Comparison of ENCODE assay signal across 12 mouse cellular contexts in the genomic region with DNA sequence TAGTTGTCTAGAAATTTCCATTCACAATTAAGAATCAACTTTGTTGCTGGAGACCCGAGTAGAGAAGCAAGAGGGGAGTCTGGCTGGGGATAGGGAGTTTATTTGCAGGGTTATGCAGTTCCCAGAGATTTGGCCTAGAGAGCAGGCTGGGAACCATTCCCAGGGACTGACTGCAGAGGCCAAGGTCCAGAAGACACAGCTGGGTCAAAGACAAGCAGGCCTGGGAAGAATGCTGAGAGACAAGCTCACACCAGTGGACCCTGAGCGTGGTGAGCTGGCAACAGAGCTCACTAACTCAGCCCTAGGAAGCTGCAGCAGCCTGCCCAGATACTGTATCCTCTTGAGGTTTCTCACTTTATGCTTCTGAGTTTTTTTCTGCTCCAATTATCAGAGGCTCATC.
DNase-seq lines count a peak whose midpoint lies in the region; ATAC-seq and TF ChIP-seq lines count a peak whose summit lies in the region.
"Had no signal": no experiment of that assay in that cellular context is flagged by ENCODE, and none has a peak within 500 bp of the region (broad histone marks: within the 10 kb centered on the region; RNA-seq: fewer than 3 reads in every experiment).

No protein-coding gene starts in this region.

- WGBS in lung, adult 2 months = 54% methylated on average over 2 of the region's 2 CpGs
- 75% methylated on average over 2 of the region's 2 CpGs for WGBS in midbrain, postnatal 0 days

- no peaks in the 10 kb centered on the region for H3K4me1 ChIP-seq in lung, adult 2 months (ENCODE audit: control insufficient read depth, insufficient read depth, low read length)
- no peaks in the 10 kb centered on the region for H3K4me1 ChIP-seq in midbrain, postnatal 0 days (ENCODE audit: insufficient read depth, low read length)
- H3K4me1 ChIP-seq: embryonic facial prominence, embryonic 13.5 days; neural tube, embryonic 12.5 days had no signal

- no peak for TF ChIP-seq CTCF in lung, adult 2 months (IDR thresholded peaks at IDR 0.05; ENCODE audit: insufficient read depth, low read length)
- TF ChIP-seq CTCF in midbrain, postnatal 0 days (IDR thresholded peaks at IDR 0.05) = no peak

- no peak for TF ChIP-seq POLR2A in lung, adult 2 months (IDR thresholded peaks at IDR 0.05; ENCODE audit: borderline replicate concordance, extremely low read depth, low read depth, low read length)

- DNase-seq in adrenal gland, adult (ENCODE audit: inconsistent age in 2 of 2, low spot score in 1 of 2) = peak; percentile 8 to 79
- DNase-seq in adrenal gland, postnatal 4 days (ENCODE audit: low spot score in 2 of 2) = no peak
- peak; percentile 32 for DNase-seq in lung, postnatal 14 days
- no peak for DNase-seq in lung, adult 2 months
- DNase-seq in kidney, adult 9 months = peak; percentile 79
- DNase-seq in midbrain, postnatal 0 days (ENCODE audit: low spot score) = no peak
- DNase-seq in embryo, embryonic 10 days (ENCODE audit: low spot score) = no peak
- DNase-seq: thymus, postnatal 14 days had no signal

- H3K4me2 ChIP-seq in midbrain, postnatal 0 days (ENCODE audit: low read depth, low read length, poor library complexity, severe bottlenecking) = no peak overlapping the region
- H3K4me2 ChIP-seq: embryonic facial prominence, embryonic 13.5 days; neural tube, embryonic 12.5 days had no signal

- H3K27me3 ChIP-seq in midbrain, postnatal 0 days (ENCODE audit: insufficient read depth, low read length) = no peaks in the 10 kb centered on the region
- H3K27me3 ChIP-seq: embryonic facial prominence, embryonic 13.5 days; neural tube, embryonic 12.5 days had no signal

- H3K36me3 ChIP-seq in midbrain, postnatal 0 days (ENCODE audit: insufficient read depth, low read length) = no peaks in the 10 kb centered on the region
- H3K36me3 ChIP-seq: embryonic facial prominence, embryonic 13.5 days; G1E; neural tube, embryonic 12.5 days had no signal

- no peak for ATAC-seq in activated CD4-positive, CD25-positive, alpha-beta regulatory T cell, adult 4 months
- no peak for ATAC-seq in midbrain, postnatal 0 days (ENCODE audit: low FRiP score)

- H3K9ac ChIP-seq in midbrain, postnatal 0 days (replicated peaks; ENCODE audit: low read length, poor library complexity, severe bottlenecking) = no peak overlapping the region
- H3K9ac ChIP-seq: embryonic facial prominence, embryonic 13.5 days; neural tube, embryonic 12.5 days had no signal

- H3K9me3 ChIP-seq in midbrain, postnatal 0 days (ENCODE audit: low read length) = no peaks in the 10 kb centered on the region
- H3K9me3 ChIP-seq: embryonic facial prominence, embryonic 13.5 days; neural tube, embryonic 12.5 days had no signal

- no peak overlapping the region for H3K27ac ChIP-seq in midbrain, postnatal 0 days (ENCODE audit: low read depth, low read length)
- H3K27ac ChIP-seq: embryonic facial prominence, embryonic 13.5 days; neural tube, embryonic 12.5 days had no signal

- H3K4me3 ChIP-seq in lung, adult 2 months (replicated peaks; ENCODE audit: extremely low read depth, low read depth, low read length) = no peak overlapping the region
- no peak overlapping the region for H3K4me3 ChIP-seq in midbrain, postnatal 0 days (ENCODE audit: low read depth, low read length)
- H3K4me3 ChIP-seq: embryonic facial prominence, embryonic 13.5 days; neural tube, embryonic 12.5 days had no signal

Comparison
In these comparisons a context has a peak if more than half of its experiments do, and no peak if none do; other contexts are left out.
1. DNase-seq: peak in adrenal gland, adult (2 of 2), lung, postnatal 14 days (single experiment) and kidney, adult 9 months (single experiment); none in adrenal gland, postnatal 4 days (0 of 2), lung, adult 2 months (single experiment), midbrain, postnatal 0 days (single experiment) and embryo, embryonic 10 days (single experiment).